Mouse (Mus musculus): ENCODE data around the gene Hes5.
A peak's percentile ranks its signal among the peaks of the same experiment; 100 is the strongest.

Hes5 gene

DNA sequence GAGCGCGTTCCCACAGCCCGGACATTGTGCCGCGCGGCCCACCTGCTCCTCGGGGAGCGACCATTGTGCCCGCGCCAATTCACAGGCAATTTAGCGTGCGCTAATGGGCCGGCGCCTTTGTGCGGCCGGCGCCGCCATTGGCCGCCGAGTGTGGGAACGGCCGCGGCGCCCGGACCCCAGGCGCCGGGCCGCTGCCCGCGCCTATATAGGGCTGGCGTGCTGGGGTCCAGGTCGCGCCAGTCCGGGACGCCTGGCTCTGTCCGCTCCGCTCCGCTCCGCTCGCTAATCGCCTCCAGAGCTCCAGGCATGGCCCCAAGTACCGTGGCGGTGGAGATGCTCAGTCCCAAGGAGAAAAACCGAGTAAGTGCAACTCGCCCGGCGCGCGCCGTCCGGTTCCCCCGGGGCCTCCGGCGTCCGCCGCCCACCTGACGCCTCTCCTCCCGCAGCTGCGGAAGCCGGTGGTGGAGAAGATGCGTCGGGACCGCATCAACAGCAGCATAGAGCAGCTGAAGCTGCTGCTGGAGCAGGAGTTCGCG, at the start of gene Hes5:
Gene Hes5, plus strand, starts transcription at position 234 of the 536 bp plus-strand sequence.
- peak; percentile 56 to 62 for DNase-seq

DNA sequence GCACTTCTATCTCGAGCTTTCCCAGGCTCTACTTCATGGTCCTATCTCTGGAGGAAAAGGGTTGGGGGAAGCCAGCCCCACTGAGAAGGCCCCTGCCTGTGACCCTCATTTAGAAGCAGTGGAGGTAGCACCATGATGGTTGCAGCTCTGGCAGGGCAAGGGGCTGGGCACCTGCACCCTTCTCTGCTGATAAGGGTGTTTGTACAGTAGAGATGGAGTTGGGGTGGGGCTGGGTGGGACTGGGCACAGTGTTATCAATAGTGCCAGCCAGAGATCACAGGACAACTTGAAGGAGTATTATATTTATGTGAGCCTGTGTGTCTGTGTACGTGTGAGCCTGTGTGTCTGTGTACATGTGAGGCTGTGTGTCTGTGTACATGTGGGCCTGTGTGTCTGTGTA, 49.1 kb upstream of the Hes5 start:
- DNase-seq: no peak

DNA sequence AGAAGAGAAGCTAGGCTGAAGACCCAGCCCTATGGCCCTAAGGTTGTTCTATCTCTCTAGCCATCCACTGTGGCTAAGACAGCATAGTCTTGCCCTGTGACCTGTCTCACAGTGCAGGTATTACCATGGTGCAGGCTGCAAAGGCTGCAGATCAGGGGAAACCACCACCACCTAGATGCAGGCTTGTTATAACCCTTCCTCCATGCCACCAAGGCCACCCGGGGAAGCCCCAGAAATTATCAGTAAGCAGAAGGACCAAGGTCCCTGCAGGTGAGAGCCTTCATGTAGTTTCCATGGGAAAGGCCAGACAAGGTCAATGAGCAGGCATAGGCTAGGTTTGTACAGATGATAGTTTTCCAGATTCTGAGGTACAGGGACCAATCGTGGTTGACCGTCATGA, 46.9 kb upstream of the Hes5 start:
- no peak for DNase-seq

DNA sequence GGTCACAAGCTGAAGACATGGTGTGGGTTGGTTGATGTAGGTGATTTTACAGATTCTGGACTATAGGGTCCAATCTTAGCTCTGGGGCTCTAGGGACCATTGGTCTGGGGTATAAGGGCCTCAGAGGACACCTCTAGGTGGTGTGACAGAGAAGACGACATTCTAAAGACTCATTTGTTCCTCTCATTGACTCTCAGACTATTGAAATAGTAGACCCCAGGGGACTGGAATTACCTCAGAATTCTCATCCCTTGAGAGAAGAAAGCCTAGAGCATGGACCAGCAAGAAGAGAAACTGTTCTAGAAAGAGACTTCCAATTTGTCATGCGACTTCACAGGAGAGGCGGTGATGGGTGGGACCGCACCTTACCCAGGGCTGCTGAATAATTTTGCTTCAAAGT, 46.5 kb upstream of the Hes5 start:
- no peak for DNase-seq

DNA sequence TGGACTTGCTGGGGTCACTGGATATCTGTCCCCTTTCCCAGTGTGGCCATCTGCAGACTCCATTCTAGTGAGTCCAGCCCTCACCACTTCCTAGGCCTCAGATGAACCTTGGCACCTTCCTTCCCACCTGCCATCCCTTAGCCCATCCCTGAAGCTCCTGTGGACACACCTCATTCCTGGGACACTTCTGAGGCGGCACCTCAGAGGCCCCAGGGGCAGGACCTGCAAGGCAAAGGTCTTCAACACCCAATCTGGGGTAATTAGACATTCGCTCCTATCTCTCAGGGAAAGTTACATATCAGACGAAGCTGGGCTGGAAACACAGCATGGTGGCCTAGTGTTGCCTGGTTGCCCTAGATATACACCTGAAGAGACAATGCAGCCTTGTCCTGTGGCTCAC, 46.0 kb upstream of the Hes5 start:
- no peak for DNase-seq

DNA sequence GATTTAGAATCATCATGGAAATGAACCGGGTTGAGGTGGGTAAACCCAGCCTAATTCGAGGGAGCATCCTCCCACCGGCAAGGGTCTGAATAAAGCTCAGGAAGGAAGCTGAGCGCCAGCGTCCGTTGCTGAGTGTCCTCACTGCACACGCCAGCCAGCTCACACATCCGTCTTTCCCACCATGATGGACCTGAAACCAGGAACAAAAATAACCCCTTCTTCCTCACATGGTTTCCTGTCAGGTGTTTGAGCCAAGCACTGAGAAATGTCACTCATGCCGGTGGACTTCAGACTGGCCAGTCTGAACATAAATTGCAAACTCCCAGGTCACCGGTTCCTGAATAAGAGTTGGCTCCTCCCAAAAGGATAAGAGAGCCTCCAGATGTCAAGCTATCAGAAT, 45.4 kb upstream of the Hes5 start:
- DNase-seq: no peak

DNA sequence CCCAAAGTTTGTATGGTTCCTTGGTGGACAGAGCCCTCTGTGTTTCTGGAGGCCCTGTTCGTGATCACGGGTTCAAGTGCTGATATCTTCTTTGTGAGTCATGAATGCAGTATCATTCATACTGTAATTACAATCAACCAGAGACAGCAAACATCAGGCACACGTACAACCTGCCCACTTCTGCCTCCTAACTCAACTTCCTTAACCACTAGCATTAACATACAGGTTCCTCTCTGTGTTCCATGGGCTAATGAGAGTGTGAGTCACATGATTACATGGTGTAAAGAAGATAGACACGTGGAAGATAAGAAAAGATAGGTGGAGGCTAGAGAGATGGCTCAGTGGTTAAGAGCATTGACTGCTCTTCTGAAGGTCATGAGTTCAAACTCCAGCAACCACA, 44.1 kb upstream of the Hes5 start:
- DNase-seq: no peak

DNA sequence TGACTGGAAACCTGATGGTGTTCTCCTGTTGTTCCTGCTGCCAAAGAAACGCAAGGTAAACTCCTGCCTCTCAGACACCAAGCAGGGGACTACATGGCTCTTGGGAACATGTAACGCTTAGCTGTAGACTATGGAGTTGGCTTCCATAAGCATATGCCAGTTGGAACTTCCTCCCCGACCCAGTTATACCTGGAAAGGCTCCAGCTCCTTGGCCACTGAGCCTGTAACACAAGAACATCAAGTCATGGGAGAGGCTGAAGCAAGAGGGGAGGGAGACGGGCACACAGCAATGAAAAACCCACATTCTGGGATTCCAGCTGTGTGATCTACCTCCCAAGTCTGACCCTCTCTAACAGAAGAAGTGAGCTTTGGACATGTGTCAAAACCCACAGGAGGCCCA, 38.4 kb upstream of the Hes5 start:
- DNase-seq: peak; percentile 57 to 59

DNA sequence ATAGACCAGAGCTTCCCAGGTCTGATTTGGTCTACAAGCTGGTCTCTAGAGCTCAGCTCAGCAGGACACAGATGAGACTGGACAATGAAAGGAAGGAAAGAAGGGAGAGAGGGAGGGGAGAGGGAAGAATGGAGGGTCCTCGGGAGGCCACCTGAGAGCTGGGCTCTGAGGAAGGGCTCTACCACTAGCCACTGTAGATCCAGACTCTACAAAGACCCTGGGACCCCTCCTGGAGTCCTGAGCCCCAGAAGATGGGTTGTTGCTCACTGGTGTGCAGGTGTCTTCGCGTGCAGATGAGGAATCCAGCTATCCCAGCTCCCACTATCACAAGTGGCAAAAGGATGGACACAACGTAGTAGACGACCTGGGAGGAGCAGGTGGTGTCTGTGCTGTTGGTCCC, 37.8 kb upstream of the Hes5 start:
- no peak for DNase-seq

DNA sequence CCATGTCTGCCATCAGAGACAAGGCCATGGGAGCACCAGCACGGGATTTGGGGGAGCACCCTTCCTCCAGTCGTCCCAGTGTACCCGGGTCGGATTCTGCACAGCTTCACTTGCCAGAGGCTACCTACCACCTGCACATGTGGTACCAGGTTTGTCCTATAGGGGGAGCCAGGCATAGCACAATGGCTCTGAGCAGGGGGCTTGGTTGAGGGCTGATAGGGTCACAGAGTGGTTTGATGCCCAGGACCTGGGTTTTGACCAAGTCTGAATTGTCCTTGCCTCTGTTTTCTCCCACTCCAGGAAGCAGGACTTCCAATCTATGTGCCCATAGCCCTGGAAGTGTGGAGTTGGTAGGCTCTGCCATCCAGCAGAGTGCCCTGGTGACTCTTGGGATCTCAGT, 35.3 kb upstream of the Hes5 start:
- peak in 1 of 2 experiments; percentile 42 for DNase-seq

DNA sequence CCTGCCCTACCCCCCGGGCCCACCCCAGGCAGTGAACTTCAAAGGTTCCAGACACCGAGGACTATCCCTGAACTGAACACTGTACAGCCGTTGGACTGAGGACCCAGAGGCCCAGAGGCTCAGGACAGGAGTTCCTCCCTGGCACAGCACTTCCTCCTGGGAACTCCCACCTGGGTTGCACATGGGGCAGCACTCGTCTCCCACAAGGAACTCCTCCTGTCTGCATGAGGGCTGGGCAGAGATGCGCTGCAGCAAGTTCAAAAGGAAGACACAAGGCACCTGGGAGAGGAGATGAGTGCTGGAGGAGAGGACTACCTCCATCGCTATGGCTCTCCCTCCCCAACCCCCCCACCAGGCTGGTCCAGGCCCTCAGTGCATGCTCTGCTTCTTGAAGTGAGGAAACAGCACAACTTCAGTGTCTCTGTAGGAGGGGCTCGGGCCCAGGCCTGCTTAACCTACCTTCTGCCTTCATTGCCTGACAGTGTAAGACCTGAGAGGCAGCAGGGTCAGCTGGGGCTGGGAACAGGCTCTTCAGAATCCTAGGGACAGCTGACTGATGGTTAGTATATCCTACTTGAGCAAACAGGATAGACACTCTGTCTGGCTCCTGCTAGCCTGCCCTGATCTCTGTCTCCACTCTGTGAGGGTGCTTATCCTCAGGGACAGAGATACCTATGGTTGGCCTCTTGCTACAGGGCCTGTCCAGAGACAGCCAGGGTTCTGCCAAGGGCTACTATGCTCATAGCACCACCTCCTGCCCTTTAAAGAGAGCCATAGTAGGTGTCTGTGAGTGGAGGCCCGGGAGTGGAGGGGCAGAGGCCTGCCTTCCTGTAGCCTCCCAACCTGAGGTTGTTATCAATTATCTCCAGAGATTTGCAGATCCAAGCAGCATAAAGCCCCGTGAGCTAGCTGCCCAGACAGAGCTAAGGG, 33.5 kb upstream of the Hes5 start:
- no peak for DNase-seq

DNA sequence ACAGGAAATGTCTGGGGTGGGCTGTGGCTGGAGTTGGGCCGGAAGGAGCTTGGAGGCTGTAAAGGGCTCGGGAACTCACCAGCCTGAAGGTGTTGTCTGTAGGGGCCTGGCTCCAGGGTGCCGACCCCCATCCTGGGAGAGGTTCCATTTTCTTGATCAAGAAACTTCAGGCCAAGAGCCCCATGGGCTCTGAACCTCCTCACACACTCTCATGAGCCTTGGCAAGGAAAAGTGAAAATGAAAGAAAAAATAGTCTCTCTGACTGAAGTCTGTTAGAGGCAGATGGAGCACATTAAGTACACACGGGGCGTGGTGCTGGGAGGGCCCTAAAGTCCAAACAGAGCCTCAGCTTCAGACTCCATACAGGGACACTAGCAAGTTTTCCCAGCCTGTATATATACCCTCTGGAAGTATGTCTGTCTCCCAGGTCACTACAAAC, 32.8 kb upstream of the Hes5 start:
- DNase-seq: no peak

DNA sequence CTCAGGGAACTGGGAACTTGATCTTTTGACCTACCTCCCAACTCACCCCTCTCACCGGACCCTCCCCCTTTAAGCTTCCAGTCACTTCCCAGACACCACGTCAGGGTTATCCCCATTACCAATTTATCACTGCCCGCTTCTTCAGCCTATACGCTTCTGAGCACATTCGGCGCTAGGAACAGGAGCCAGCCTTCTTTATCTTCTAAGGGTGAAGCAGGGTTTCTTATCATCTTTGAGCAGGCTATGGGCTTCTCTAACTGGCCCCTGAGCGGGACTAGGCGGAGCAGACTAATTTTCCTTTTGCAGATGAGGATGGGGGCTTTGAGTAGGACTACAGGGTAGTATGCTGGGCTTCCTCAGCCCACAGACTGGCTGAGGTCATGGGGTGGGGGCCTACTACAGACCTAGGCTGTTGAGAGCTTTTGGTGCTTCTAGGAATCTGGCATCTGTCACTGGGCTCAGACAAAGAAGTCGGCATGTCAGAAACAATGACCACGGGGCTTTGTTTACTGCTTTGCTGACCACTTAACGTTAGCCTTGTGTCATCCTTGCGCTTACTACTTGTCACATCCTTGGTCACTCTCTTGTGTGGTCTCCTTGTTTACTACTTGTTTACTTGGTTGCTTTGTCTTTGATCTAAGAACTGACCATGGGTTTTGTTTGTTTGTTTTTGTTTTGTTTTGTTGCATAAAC, 32.2 kb upstream of the Hes5 start, which contains the start of gene Tnfrsf14:
Gene Tnfrsf14, minus strand, starts transcription at position 169 of the 693 bp plus-strand sequence.
- no peak for DNase-seq

DNA sequence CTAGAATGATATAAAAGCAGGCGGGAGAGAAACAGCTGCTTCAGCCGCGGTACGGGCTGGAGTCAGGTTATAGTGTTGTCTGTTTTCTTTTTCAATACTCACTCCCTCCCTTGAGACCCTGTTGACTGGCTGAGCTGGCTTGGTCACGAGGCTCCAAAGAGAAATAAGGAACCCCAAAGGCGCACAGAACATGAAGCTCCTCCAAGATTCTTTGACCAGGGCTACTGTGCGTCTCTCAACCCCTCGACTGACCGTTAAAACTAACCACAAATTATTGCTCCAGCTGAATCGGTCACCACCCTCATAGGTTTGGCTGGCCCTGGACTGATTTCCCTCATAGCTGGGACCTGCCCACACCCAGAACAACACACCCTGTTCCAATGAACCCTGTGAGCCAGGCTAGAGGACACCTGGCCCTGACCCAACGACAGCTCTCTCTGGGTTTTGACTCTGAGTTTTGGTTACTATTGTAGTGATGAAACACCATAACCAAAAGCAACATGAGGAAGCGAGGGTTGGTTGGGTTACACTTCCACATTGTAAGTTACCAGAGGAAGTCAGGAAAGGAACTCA, 31.5 kb upstream of the Hes5 start:
- no peak for DNase-seq

DNA sequence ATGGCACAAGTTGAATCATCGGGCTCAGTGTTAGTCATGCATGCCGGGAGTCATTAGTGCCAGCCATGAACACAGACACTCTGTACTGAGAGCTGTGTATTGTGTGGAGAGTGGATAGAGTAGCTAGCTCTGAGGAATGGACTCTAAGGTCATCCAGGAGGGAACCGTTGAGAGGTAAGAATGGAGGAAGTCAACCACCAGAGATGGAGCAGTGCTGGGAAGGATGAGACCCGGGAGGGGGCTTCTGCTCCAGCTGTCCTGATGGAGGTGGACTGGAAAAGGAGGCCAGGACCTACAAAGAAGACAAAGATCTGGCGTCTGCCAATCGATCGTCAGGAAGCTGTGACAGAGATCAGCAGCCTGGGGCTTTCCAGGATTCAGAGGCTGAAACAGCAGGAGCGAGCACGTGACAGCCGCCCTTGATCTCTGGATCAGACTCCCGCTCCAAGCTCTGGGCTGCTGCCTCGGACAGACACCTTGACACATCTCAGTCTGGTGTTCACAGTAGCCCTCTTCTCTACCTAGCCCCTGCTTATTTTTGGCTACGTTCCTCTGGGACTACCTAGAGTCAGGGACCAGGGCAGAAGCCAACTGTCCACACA, 27.3 kb upstream of the Hes5 start:
- DNase-seq: no peak

DNA sequence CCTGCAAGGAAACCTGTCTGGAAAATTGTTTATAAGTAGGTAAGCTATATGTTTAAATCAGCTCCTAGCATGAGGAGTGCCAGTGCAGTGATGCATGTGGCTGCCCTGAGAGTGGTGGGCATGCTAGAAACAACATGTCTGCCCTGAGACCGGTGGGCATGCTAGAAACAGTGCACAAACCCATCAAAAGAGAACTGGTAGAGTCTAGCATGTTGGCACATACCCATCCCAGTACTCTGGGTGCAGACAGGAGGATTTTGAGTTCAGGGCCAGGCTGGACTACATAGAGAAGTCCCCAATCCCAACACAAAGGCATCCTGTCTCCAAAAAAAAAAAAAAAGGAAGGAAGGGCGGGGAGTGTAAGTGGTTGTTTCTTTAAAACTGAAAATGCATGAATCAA, 25.9 kb upstream of the Hes5 start:
- DNase-seq: no peak

DNA sequence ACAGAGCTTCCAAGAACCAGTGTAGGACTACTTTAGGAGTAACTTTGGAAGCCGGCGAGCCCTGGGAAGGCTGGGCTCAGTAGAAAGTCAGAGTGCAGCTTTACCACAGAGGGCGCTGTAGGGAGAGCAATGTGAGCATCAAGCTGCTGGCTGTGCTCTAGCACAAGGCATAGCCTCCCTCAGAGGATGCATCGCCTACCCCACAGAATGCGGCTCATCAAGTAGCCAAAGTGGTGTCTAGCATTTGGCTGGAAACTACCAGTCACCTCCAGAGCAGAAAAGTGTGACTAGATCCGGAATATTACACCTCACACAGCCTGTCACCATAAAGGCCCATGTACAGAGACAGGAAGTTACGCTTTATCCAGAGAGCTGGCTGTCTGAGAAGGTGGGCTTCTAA, 24.9 kb upstream of the Hes5 start:
- no peak for DNase-seq

DNA sequence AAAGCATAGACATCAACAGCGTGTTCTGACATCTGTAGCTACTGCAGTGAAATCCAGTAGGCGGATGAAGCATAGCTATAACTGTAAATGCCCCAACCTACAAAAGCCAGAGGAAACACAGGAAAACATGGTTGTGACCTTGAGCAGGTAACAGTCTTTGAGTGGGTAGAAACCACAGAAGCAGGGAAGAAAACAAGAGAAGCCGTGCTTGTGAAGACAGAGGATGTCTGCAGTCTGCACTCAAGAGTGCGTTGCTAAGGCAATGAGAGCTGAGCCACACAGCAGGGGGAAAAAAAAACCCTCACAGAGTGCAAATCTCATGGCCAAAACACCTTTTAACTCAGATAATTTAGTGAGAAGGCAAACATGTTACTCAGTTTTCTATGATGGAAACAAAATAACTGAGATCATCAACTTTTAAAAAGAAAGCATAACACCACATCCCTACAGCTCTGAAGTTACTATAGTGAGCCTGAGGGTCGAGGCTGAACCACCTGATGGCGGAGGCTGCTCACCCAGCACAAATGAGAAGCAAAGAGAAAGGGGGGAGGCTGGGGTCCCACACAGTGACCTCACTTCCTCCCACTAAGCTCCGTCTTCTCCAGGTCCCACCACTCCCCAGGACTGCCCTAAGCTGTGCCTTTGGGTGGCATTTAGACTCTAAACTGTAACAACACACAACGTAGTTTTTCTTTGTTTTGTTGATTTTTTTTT, 24.0 kb upstream of the Hes5 start:
- no peak for DNase-seq

DNA sequence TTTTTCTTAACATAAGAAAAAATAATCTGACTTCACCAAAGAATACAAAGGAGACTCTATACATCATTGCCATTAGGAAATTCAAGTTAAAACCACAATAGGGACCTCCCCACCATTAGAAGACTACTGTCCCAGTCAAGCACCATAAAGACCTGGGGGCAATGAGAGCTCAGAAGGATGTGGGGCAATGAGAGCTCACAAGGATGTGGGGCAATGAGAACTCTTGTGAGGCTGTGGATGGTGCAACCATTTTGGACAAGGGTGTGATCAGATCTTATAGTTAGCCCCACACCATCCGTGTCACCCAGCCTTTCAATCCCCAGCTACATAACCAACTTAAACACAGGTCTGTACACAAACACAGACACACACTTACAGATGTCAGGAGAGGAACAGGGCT, 23.0 kb upstream of the Hes5 start:
- DNase-seq: no peak

DNA sequence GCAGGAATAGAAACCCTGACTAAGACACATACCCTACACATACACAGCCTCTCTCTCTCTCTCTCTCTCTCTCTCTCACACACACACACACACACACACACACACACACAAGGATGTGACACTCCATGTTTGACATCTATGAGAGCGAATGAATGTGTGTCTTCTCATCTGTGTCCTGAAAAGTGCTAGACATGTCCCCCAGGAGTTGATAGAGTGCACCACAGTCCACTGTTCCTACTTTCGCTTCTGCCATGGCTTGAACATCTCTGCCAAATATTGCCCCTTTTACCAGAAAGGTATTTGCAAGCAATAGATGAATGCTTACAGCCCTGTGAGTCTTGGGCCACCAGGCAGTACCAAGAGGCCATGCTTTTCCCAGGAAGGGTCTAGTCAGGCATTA, 20.6 kb upstream of the Hes5 start:
- no peak for DNase-seq

DNA sequence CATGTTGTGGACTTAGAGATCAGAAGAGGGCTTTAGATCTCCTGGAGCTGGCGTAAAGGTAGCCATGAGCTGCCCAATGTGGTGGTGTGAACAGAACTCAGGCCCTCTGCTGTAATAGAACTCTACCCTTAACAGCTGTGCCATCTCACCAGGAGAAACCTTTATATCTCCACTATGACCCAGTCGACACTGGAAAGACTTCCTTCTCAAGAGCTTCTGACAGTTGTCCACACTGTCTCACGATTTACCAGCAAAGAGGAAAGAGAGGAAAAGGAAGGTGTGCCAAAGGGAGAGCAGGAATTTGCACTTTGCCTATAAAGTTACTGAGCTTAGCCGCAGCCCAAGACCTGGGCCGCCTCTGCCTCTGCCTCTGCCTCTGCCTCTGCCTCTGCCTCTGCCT, 18.9 kb upstream of the Hes5 start:
- no peak for DNase-seq

DNA sequence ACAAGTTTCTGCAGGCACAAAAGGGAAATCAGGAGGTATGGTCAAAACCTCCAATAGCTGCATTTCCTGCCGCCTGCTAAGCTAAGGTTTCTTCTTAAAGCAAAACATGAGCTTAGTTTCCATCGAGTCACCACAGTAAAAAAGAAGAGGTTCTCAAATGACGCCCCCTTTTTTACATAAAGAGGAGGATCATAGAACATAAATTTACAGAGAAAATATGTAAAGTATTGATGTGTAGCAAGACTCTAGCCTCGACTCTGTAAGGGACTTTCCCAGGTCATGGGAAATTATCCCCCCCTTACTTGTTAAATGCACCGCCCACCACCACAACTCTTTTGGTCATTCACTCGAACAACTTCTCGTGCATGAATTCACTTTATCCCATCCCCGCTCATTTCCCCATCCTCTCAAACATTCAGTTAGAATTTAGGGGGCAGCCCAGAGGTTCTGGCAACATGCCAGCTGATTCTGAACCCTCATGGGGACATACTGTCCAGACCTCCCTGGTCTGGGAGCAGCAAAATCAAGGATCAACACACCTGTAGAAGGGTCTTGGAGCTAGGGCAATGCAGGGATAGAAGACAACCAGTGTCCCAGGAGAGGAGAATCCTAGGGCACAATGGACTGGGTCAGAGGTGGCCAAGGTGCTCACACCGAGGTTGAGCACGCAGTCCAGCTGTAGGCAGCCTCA, 17.9 kb upstream of the Hes5 start:
- no peak for DNase-seq
